Mouse (Mus musculus): ENCODE measurements around the gene Aifm1. TPM values are rescaled to one million over a fixed set of nuclear protein-coding genes. Genes with fewer than 3 reads are reported as not detected.
"Not testable (repeated sequence)": the region's sequence is repeated elsewhere in the genome, so short reads cannot be mapped to it uniquely, and the experiment has no call there.

The Aifm1 gene
- total RNA-seq, 2 experiments from 2014 or later = 92.5 to 97.6 TPM

DNA sequence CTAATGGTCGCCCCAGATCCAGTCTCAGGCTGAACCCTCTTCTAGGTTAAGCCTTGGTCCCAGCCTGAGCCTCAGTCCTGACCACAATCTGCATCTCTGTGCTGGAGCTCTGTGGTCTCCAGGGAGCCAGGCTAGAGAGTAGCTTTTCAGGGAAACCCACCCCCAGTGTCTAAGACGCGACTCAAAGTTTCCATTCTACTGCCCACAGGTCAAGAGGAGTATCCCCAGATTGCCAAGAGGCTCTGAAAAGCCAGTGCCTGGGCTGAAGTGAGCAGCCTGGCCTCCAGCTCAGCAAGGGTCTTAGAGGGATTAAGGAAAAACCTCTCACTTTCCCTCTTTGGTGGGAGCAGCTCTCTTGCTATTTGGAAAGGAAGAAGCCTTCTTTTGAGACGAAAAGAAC lies 51.1 kb downstream of the Aifm1 start:
- no peak for DNase-seq
- intact Hi-C loops (cut with DNase I) = loop anchor here (1.0 kb wide), 1 partner anchor 39 kb away; no protein-coding TSS in a partner anchor

DNA sequence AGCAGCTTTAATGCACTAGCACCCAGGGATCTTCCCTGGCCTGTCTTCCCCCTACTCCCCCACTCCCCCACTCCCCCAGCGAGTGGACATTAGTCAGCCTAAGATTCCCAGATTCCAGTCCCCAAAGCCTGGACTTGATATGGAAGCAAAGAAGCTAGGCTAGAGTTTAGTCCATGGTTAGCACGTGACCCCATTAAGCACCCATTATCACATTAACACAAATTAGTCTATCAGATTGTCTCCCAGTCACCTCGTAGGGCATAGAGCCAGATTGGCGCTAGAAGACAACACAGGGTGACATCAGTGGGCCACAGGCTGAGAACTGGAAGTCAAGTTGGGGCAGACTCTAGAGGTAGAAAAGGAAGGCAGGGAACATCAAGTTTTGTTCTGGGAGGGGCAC lies 52.4 kb downstream of the Aifm1 start:
- no peak for DNase-seq
- intact Hi-C loops (cut with DNase I) = no loop called here

DNA sequence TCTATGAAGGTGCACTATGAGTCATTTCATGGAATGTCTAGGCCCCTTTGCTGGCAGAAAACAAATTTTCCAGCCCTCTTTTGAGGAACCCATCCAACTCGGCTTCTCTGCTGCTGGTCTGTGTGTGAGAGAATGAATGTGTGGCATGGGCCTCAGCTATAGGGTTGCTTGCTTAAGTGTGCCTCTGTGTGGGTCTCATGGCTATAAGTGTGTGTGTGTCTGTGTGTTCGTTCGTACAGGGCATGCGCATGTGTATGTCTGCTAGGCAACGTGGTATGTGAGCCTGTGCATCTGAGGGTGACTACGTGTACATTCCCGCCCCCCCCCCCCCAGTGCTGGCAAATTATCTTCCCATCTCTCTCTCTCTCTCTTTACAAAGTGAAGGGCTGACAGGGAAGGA lies 52.9 kb downstream of the Aifm1 start:
- intact Hi-C loops (cut with DNase I) = no loop called here
- DNase-seq = no peak

DNA sequence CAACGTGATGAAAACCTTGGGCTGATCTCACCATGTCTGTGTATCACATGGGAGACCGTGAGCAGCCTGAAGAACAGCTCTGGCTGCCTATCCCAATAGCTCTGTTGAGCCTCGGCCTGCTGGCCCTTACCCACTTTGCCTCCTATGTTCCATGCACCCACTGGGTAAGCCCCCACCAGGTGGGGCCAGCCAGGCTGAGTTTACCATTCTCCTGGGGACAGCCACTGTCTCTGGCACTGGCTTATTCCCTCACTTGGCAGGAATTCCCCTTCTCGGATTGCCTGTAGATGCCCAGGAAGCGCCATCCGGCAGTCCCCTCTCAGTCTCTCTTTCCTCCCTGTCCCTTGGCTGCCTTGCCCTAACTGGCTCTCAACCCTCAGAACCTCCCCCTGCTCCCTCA lies 56.4 kb downstream of the Aifm1 start:
- DNase-seq = no peak
- intact Hi-C loops (cut with DNase I) = no loop called here

DNA sequence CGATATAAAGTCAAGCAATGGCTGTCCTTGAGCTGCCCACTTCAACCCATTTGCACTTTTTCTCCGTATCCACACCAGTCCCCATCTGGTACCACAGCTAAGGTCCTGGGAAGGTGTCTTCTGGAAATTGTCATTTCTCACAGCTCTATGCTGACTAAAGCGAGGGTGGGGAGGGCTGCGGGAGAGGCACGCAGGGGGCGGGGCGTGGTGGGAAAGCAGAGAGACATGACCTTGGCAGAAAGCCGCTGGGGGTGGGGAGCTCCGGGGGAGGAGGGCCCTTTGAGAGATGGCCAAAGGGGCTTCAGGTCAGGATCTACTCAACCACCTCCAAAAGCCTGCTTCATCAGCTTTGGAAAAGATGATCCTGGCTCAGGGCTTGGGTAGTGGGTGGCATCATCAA lies 58.3 kb downstream of the Aifm1 start:
- intact Hi-C loops (cut with DNase I) = no loop called here
- DNase-seq = peak in 1 of 2 experiments; percentile 33

DNA sequence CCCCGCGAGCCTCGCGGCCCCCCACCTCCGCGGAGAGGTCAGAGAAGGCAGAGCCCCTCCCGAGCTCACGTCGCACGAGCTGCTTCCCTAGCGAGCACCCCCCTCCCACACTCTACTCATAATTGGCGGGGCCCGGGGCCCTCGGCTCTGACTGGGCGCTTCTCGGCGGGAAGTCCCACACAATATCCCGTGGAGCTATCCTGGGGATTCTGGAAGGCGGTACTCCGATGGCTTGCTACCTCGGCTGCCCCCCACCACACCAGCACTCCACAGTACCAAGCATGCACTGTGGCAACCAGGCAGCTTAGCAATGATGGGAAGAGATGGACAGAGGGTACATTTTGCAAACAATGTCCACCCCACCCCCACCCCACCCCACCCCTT lies 58.9 kb downstream of the Aifm1 start:
- intact Hi-C loops (cut with DNase I) = no loop called here
- no peak for DNase-seq

DNA sequence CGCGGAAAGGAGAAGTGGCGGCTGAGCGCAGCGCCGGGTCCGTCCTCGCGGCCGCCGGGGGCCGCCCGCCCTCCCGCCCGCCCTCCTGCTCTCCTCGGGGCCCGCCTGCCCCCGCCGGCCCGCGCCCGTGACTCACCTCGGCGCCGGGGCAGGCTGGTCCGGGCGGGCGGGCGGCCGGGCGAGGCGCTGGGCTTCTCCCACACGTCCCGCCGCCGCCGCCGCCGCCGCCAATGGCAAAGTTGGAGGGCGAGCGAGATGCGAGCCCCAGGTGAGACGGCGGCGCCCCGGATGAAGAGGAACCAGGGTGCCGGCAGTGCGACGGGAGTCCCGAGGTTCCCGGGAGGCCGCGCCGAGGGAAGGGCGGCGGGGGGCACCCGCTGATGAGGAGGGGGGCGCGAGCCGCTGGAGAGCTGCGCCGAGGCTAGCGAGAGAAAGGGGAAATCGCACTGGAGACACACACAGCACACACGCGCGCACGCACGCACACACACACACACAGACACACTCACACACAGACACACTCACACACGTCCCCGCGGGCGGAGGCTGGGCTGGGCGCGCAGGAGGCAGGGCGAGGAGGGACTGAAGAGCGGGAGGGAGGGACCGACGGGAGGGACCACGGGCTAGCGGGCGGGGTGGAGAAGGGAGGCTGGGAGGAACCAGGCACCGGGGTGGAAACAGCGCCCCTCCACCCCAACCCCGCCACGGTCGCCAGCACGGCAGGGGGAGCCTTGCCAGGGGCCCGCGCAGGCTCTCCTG lies 59.4 kb downstream of the Aifm1 start:
- intact Hi-C loops (cut with DNase I) = no loop called here
- peak; percentile 80 to 81 for DNase-seq

DNA sequence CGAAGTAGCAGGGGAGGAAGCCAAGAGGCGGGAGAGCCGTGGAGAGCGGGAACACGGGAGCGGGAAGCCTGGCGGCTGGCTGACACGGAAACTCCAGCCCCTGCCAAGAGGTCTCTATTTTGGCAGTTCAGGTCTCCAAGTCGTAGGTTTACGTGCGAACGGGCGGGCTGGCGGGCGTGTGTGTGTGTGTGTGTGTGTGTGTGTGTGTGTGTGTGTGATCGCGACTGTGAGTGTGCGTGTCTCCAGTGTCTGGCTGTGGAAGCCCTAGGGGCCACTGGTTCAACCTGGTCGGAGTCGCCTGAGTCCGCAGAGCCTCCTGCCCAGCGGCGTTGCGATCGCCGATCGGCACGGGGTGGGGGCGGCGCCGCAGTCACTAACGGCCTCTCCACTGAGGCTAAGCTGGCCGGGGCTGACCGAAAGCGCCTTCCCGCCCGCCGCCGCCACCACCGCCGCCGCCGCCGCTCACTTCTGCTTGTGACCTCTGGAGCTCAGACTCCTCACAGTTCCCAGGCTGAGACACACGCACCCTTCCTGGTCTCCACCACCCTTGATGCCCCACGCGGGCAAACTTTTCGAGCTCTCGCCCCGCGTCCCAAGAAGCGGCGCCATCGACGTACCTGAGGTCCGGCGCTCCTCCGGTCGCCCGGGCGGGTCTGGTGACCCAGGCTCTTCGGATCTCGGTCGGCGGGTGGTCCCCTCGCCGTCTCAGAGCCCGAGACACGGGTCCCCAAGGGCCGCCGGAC lies 60.3 kb downstream of the Aifm1 start:
- peak; percentile 41 to 48 for DNase-seq
- intact Hi-C loops (cut with DNase I) = no loop called here

DNA sequence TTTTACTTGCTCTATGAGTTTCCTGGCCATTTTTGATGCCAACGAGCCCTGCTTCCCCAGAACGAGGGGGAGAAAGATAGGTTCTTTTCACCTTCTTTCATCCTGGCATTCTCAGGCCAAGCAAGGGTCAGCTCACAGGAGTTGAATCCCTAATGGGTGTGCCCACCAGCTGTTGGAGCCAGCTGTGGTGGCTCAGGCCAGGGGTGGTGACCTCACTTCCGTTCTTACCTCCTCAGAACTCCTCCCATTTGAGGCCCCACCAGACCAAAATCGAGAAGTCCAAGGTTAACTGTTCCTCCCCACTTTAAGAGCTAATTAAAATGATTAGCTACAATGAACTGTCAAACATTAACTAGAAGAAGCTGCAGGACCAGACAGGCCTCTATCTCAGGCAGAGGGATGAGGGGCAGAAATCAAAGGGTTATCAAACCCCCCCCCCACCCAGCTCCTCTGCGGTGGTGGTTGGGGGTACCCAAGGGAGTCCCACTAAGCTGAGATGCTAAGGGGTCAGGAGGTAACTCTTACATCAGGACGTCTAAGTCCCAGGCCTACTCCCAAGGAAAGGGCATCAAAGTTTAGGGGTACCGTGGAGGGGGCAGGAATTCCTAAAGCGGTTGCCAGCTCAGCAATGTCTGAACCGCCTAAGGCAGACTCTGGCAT lies 61.0 kb downstream of the Aifm1 start:
- DNase-seq = peak; percentile 41 to 43

DNA sequence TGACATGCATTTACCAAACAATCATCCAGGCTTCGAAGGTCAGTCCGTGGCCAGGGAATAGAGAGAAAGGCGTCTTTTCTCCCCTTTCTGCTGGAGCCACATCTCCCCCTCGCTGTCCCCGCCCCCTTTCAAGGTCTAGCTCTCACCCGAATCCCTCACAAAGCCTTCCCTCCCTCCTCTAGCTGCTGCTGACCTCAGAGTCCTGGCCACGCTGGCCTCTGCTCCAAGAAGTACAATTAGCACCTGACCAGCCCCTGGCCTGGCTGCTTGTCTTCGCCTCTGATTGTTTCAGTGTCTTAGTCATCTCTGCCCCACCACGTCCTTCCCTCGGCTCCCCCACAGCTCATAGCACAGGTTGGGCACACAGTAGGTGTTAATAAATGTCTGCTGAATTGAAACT lies 63.7 kb downstream of the Aifm1 start:
- intact Hi-C loops (cut with DNase I) = no loop called here
- no peak for DNase-seq

More for the DNA sequence above, 61.0 kb downstream of the Aifm1 start:
- intact Hi-C loops (cut with DNase I) = no loop called here

DNA sequence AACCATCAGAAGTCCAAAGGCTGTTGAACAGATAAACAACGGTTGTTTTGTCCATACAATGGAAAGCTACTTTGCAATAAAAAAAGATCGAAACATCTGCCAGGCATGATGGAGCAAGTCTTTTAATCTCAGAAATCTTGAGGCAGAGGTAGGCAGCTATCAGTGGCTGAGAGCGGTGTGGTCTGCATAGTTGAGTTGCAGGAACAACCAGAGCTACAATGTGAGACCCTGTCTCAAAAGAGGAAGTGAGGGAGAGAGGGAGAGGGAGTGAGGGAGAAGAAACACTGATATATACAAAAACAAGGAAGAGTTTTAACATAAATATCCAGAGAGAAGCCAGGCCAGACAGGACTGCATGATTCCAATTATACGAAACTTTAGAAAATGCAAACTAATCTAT lies 68.7 kb downstream of the Aifm1 start:
- no peak for DNase-seq
- intact Hi-C loops (cut with DNase I) = no loop called here

DNA sequence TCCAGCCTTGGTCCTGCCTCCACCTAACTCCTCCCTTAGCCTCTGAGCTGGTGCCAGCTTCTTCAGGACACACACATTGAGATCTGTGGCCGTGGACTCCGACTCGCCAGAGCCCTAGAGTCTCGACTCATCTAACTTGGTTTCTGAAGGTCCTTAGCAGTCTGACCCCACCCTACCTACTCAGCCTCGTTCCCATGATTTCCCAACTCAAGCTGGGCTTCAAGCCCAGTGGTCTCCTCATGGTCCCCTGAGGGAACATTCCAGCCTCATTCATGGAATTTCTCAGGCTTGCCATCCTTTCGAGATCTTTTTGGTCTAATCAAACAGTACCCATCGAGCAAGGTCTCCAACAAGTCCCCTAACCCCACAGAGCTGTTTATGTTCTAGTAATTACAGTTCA lies 71.4 kb downstream of the Aifm1 start:
- no peak for DNase-seq
- intact Hi-C loops (cut with DNase I) = no loop called here

DNA sequence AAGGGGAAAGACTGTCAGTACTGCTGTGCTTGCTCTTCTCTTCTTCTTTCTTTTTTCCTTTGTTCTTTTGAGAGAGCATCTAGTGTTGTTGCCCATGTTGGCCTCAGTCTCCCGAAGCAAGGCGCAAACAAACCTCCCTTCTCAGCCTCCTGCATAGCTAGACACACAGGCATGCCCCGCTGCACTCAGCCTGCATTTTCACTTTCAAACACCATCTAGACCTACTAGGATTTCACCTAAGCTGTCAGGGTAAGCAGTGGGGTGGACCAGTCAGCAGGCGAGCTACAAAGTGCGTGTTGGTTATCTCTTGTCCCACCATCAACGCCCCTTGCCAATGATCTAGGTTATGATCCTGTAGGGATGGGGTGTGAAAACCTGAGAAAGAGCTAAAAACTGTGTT lies 71.8 kb downstream of the Aifm1 start:
- intact Hi-C loops (cut with DNase I) = no loop called here
- DNase-seq = no peak

DNA sequence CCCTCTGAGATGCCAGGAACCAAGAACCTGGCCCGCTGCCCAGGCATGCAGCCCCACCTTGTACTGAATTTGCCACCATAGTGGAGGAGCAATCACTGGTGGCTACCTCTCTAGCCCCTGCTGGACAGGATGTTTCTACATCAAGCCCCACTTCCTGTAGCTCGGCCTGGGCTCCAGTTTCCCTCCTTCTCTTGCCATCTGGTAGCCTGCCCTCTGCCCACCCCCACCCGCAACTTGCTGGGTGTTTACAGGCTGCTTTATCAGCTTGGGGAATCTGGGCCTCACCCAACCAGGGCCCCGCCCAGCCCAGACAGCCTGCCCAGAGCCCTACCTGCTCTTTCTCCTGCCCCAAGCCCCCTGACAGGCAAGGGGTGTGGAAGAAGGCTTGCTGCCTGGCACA lies 74.3 kb downstream of the Aifm1 start:
- DNase-seq = no peak
- intact Hi-C loops (cut with DNase I) = no loop called here

DNA sequence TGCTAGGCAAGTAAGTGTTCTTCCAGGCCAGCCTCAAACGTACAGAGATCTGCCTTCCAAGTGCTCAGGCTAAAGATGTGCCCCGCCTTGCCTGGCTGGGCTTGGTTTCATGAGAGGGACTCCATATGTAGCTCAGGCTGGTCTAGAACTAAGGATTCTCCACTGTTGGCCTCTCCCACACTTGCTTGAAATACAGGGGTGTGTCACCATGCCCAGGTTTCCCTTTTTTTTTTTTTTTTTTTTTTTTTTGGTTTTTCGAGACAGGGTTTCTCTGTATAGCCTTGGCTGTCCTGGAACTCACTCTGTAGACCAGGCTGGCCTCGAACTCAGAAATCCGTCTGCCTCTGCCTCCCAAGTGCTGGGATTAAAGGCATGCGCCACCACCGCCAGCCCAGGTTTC lies 77.3 kb downstream of the Aifm1 start:
- intact Hi-C loops (cut with DNase I); DNase-seq: not testable (repeated sequence)

DNA sequence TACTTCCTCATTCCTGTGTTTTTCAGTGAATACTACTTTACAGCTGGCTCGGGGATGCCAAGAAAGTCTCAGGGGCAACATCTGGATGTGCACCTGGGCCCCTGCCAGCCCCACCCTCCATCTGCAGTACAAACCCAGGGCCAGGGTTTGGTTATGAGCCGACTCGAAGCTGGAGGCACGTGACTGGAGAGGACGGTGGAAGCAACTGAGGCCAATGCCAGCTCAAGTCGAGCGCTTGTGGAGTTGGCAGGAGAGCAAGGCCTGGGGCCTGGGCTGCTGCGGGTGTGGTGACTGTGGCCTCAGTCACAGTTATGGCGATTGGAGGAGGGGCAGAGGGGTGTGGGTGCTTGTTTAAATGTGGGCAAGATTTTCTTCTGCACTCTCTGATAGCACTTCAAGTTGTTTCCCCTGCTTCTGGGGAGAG lies 77.9 kb downstream of the Aifm1 start:
- intact Hi-C loops (cut with DNase I) = no loop called here

DNA sequence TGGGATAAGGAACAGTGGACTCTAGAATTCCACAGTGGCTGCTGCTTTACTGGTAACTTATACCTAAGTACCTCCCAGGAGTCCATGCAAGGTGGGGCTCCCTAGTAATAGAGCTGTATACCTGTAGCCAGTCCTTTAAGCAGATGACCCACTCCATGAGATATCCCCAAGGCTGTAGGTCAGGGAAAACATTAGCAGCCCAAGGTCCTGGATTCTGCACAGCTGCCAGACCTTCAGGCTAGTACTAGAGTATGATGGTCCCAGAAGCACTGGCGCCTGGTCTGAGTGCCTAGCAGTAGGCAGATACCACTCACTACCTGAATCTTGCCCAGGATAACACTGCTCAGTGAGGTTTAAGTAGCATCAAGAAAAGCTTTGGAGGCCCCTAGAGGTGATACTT lies 79.1 kb downstream of the Aifm1 start:
- intact Hi-C loops (cut with DNase I) = no loop called here
- DNase-seq = no peak

More for the DNA sequence above, 77.9 kb downstream of the Aifm1 start:
- DNase-seq = no peak

DNA sequence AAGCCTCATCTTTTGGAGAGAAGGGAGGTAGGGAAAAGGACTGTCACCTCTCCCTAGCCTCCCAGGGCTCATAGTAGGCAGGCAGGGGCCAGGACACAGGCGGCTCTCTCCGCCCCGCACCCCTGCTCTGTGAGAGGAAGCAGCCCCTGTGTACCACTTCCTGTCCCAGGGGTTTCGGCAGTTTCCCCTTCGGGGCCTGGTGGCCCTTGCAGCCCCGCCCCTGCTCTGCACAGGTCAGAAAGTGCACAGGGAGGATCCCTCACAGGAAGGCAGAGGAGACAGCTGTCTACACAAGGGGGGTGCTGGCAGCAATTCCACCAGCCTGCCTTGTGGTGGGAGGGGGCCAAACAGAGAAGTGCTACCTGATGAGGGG lies 79.8 kb downstream of the Aifm1 start:
- intact Hi-C loops (cut with DNase I) = no loop called here
- peak in 1 of 2 experiments; percentile 18 for DNase-seq

DNA sequence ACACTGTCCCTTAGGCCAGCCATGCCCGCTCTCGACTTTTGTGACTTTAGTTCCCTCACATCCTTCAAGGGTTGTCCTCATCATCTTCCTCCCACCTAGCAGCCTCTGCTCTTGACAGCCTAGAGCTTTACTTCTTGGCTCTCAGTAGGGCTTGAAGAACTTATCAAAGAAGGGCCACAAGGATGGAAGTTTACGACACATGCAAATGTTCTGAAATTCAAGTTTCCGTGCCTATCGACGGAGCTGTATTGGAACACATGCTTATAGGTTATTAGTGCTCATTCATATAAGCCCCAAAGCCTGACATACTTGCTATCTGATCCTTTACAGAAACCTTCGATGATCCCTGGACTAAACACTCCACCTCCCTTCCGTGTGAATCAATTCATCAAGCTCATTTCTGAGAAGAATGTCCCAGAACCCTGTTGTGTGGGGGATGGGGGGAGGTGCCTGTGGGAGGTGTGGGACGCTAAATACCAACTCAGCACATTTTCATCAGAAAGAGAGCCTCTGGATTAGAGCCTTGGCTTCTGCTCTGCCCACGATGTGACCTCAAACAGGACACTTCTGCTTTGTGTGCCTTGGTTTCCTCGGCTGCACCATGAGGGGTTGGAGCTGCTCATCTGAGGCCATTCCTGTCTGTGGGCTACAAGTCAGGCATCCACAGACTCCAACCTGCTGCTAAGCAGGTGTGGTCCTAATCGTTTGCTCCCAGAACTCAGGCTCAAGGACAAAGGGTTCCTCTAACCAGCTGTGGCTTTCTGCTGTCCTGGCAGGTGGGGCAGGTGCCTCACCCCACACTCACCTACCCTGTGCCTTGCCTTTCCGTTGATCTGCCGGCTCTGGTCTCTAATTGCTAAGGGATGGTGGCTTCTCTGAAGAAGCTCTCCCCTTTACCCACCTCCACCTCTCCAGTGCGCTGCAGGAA lies 80.5 kb downstream of the Aifm1 start:
- no peak for DNase-seq
- intact Hi-C loops (cut with DNase I) = no loop called here

DNA sequence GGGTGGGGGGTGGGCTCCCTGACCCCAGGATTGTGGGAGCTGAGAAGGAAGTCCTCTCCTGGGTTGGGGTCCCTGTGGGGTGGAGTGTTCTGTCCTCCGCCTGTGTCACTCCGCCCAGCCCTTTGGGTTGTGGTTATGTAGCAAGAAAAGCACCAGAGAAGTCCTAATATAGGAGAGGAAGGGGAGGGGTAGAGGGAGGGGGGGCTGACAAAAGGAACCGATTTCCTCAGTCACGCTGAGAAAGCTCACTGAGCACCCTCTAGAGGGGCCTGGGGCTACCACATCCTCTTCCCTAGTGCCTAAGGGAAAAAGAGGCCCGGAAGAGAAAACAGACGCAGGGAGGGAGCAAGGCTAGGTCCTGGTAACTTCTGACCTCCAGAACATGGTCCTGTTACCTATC lies 83.8 kb downstream of the Aifm1 start:
- intact Hi-C loops (cut with DNase I) = no loop called here
- DNase-seq = peak; percentile 13 to 39

DNA sequence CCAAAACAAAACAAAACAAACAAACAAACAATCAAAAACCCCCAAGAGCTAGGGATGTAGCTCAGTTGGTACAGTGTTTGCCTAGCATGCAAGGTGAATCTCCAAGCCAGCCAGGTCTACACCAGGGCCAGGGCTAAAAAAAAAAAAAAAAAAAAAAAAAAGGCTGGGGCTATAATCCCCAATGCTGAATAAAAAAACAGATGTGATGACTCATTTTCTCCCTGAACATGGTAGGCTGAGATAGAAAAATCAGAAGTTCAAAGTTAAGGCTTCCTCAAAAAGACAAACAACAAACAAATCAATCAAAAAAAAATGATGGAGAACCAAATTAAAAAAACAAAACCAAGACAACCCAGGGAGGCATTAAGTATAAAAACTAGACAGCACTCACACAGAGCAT lies 84.3 kb downstream of the Aifm1 start:
- no peak for DNase-seq
- intact Hi-C loops (cut with DNase I) = no loop called here

Data from heart, postnatal 10 days (tissue).